Mouse (Mus musculus): ENCODE measurements around the gene Aven.

The Aven gene

GRCm38 (mm10) chr2:112557453-112557852 lies 64.7 kb downstream of the Aven start:
- no peak for DNase-seq (ENCODE audit: low spot score in 2 of 2)

GRCm38 (mm10) chr2:112561549-112561948 lies 68.8 kb downstream of the Aven start:
- DNase-seq (ENCODE audit: low spot score in 2 of 2), result no peak

- DNase-seq (ENCODE audit: low spot score in 2 of 2), result no peak
These were observed 72.3 kb downstream of the Aven start for GRCm38 (mm10) chr2:112565060-112565459.

GRCm38 (mm10) chr2:112566290-112567085 lies 73.7 kb downstream of the Aven start:
- DNase-seq (ENCODE audit: low spot score in 2 of 2), result no peak

- no peak for DNase-seq (ENCODE audit: low spot score in 2 of 2)
These were observed 75.0 kb downstream of the Aven start for GRCm38 (mm10) chr2:112567786-112568185.

- DNase-seq (ENCODE audit: low spot score in 2 of 2), result no peak
These were observed 98.2 kb downstream of the Aven start for GRCm38 (mm10) chr2:112590985-112591384.

GRCm38 (mm10) chr2:112591451-112591871 lies 98.7 kb downstream of the Aven start:
- DNase-seq (ENCODE audit: low spot score in 2 of 2), result no peak

GRCm38 (mm10) chr2:112593322-112593721 lies 100.6 kb downstream of the Aven start:
- DNase-seq (ENCODE audit: low spot score in 2 of 2), result no peak

GRCm38 (mm10) chr2:112593781-112594180 lies 101.0 kb downstream of the Aven start:
- no peak for DNase-seq (ENCODE audit: low spot score in 2 of 2)

GRCm38 (mm10) chr2:112595807-112596206 lies 103.0 kb downstream of the Aven start:
- no peak for DNase-seq (ENCODE audit: low spot score in 2 of 2)

GRCm38 (mm10) chr2:112596415-112596814 lies 103.7 kb downstream of the Aven start:
- DNase-seq (ENCODE audit: low spot score in 2 of 2), result no peak

- DNase-seq (ENCODE audit: low spot score in 2 of 2), result no peak
These were observed 104.3 kb downstream of the Aven start for GRCm38 (mm10) chr2:112597064-112597463.

GRCm38 (mm10) chr2:112600222-112600621 lies 107.5 kb downstream of the Aven start:
- DNase-seq (ENCODE audit: low spot score in 2 of 2), result no peak

- DNase-seq (ENCODE audit: low spot score in 2 of 2), result no peak
These were observed 109.7 kb downstream of the Aven start for GRCm38 (mm10) chr2:112602487-112602886.

GRCm38 (mm10) chr2:112606536-112606935 lies 113.8 kb downstream of the Aven start:
- DNase-seq (ENCODE audit: low spot score in 2 of 2), result no peak

GRCm38 (mm10) chr2:112612628-112613027 lies 119.9 kb downstream of the Aven start:
- no peak for DNase-seq (ENCODE audit: low spot score in 2 of 2)

GRCm38 (mm10) chr2:112614375-112614774 lies 121.6 kb downstream of the Aven start:
- DNase-seq (ENCODE audit: low spot score in 2 of 2), result no peak

- DNase-seq (ENCODE audit: low spot score in 2 of 2), result no peak
These were observed 124.4 kb downstream of the Aven start for GRCm38 (mm10) chr2:112617206-112617605.

GRCm38 (mm10) chr2:112625156-112625555 lies 132.4 kb downstream of the Aven start:
- no peak for DNase-seq (ENCODE audit: low spot score in 2 of 2)

- DNase-seq (ENCODE audit: low spot score in 2 of 2), result no peak
These were observed 137.9 kb downstream of the Aven start for GRCm38 (mm10) chr2:112630669-112631068.

- DNase-seq (ENCODE audit: low spot score in 2 of 2), result no peak
These were observed 139.8 kb downstream of the Aven start for GRCm38 (mm10) chr2:112632536-112632935.

- no peak for DNase-seq (ENCODE audit: low spot score in 2 of 2)
These were observed 144.4 kb downstream of the Aven start for GRCm38 (mm10) chr2:112637206-112637605.

- no peak for DNase-seq (ENCODE audit: low spot score in 2 of 2)
These were observed 161.1 kb downstream of the Aven start for GRCm38 (mm10) chr2:112653836-112654235.

- no peak for DNase-seq (ENCODE audit: low spot score in 2 of 2)
These were observed 163.4 kb downstream of the Aven start for GRCm38 (mm10) chr2:112656131-112656530.
